Comparison of ENCODE assay signal across 40 mouse cellular contexts in the genomic region with DNA sequence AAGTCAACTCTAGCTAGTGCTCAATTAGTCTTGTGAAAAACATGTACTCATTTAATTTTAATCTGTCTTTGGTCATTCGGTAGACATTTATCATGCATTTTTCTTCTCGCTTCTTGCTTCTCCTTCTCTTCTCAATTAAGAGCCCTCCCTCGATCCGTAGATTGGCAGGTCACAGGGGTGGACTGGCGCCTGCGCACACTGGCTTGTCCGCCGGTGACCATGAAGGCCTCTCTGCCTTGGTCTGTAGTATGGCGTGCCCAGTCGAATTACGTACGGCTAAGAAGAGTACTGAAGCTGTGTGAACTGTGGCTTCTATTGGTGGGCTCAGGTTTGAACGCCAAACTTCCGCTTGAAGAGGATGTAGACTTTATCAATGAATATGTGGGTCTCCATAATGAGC. TPM values are rescaled to one million over a fixed set of nuclear protein-coding genes. Genes with fewer than 3 reads are reported as not detected.
"Had no signal": no experiment of that assay in that cellular context is flagged by ENCODE, and none has a peak within 500 bp of the region (broad histone marks: within the 10 kb centered on the region; RNA-seq: fewer than 3 reads in every experiment).

A gene (plus strand): TSS at position 198 of the 400 bp plus-strand sequence.

- H3K4me3 ChIP-seq: embryonic facial prominence, embryonic 10.5 days; embryonic facial prominence, embryonic 12.5 days; embryonic facial prominence, embryonic 13.5 days; embryonic facial prominence, embryonic 15.5 days; erythroblast, embryonic 14.5 days; forebrain, embryonic 10.5 days; forebrain, embryonic 12.5 days; forebrain, embryonic 13.5 days; forebrain, embryonic 15.5 days; gastrocnemius, adult 2 months; heart, adult 2 months had no signal

- H3K27ac ChIP-seq: embryonic facial prominence, embryonic 10.5 days; embryonic facial prominence, embryonic 12.5 days; embryonic facial prominence, embryonic 13.5 days; embryonic facial prominence, embryonic 15.5 days; forebrain, embryonic 10.5 days; forebrain, embryonic 12.5 days; forebrain, embryonic 13.5 days; forebrain, embryonic 15.5 days; gastrocnemius, adult 2 months; heart, adult 2 months had no signal

- H3K27me3 ChIP-seq: embryonic facial prominence, embryonic 12.5 days; embryonic facial prominence, embryonic 13.5 days; embryonic facial prominence, embryonic 15.5 days; forebrain, embryonic 12.5 days; forebrain, embryonic 13.5 days; forebrain, embryonic 15.5 days had no signal

- H3K9ac ChIP-seq: embryonic facial prominence, embryonic 12.5 days; embryonic facial prominence, embryonic 13.5 days; embryonic facial prominence, embryonic 15.5 days; forebrain, embryonic 12.5 days; forebrain, embryonic 13.5 days; forebrain, embryonic 15.5 days; forebrain, postnatal 0 days had no signal

- H3K9me3 ChIP-seq: embryonic facial prominence, embryonic 10.5 days; embryonic facial prominence, embryonic 12.5 days; embryonic facial prominence, embryonic 13.5 days; embryonic facial prominence, embryonic 15.5 days; forebrain, embryonic 10.5 days; forebrain, embryonic 12.5 days; forebrain, embryonic 13.5 days; forebrain, embryonic 15.5 days had no signal

- H3K4me1 ChIP-seq: embryonic facial prominence, embryonic 10.5 days; embryonic facial prominence, embryonic 12.5 days; embryonic facial prominence, embryonic 13.5 days; embryonic facial prominence, embryonic 15.5 days; forebrain, embryonic 10.5 days; forebrain, embryonic 12.5 days; forebrain, embryonic 13.5 days; forebrain, embryonic 15.5 days had no signal

- ATAC-seq: forebrain, embryonic 13.5 days; forebrain, embryonic 14.5 days; forebrain, embryonic 15.5 days; forebrain, embryonic 16.5 days; forebrain, postnatal 0 days had no signal

- H3K36me3 ChIP-seq: embryonic facial prominence, embryonic 10.5 days; embryonic facial prominence, embryonic 12.5 days; embryonic facial prominence, embryonic 13.5 days; embryonic facial prominence, embryonic 15.5 days; forebrain, embryonic 10.5 days; forebrain, embryonic 12.5 days; forebrain, embryonic 15.5 days had no signal

- H3K4me2 ChIP-seq: embryonic facial prominence, embryonic 12.5 days; embryonic facial prominence, embryonic 13.5 days; embryonic facial prominence, embryonic 15.5 days; forebrain, embryonic 12.5 days; forebrain, embryonic 13.5 days; forebrain, embryonic 15.5 days had no signal

- DNase-seq: cerebellum, adult 2 months; cerebellum, adult 8-10 months; cerebellum, adult 9-10 months; cerebellum, adult 9-11 months; cerebellum, postnatal 10 days; cerebellum, postnatal 14 days; cerebellum, postnatal 25 days; cerebellum, postnatal 36 days; embryo, embryonic 11 days; forebrain, postnatal 0 days; gastrocnemius, adult 2 months; gastrocnemius, postnatal 10 days; gastrocnemius, postnatal 14 days; gastrocnemius, postnatal 25 days; gastrocnemius, postnatal 36 days; heart, adult 11 months; heart, adult 18-20 months; heart, adult 2 months had no signal

RNA-seq across cellular contexts. Expression of the gene that starts here (rescaled TPM):
- total RNA-seq: common myeloid progenitor, adult 5-6 weeks; forebrain, postnatal 0 days; gastrocnemius, adult 18-20 months; gastrocnemius, adult 2 months; gastrocnemius, adult 8-10 months; gastrocnemius, postnatal 10 days; gastrocnemius, postnatal 14 days; gastrocnemius, postnatal 25 days; gastrocnemius, postnatal 36 days; gastrocnemius, postnatal 4 days; granulocyte monocyte progenitor cell, adult 5-6 weeks; heart, adult 18-20 months; heart, adult 2 months had no signal
- polyA plus RNA-seq: cerebellum, adult 2 months; cortical plate, adult 2 months; embryonic facial prominence, embryonic 10.5 days; embryonic facial prominence, embryonic 11.5 days; embryonic facial prominence, embryonic 12.5 days; embryonic facial prominence, embryonic 13.5 days; embryonic facial prominence, embryonic 14.5 days; embryonic facial prominence, embryonic 15.5 days; erythroblast, embryonic 14.5 days; forebrain, embryonic 10.5 days; forebrain, embryonic 11.5 days; forebrain, embryonic 12.5 days; forebrain, embryonic 13.5 days; forebrain, embryonic 14.5 days; forebrain, embryonic 15.5 days; forebrain, embryonic 16.5 days; forebrain, postnatal 0 days; frontal cortex, adult 2 months; gonadal fat pad, adult 2 months; heart, adult 2 months had no signal
